Mouse (Mus musculus): ENCODE measurements around the gene Brca2. TPM values are rescaled to one million over a fixed set of nuclear protein-coding genes. Genes with fewer than 3 reads are reported as not detected.

The Brca2 gene
- total and polyA plus RNA-seq, 2 experiments from 2014 or later, result 9.4 to 10.7 TPM

DNA sequence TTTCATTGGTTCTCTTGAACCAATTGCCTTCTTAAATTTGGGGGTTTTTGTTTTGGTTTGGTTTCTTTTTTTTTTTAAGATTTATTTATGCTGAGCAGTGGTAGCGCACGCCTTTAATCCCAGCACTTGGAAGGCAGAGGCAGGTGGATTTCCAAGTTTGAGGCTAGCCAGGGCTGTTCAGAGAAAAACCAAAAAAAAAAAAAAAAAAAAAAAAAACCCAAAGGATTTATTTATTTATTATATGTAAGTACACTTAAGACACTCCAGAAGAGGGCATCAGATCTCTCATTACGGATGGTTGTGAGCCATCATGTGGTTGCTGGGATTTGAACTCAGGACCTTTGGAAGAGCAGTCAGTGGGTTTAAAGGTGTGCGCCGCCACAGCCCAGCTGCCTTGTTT, 38.4 kb downstream of the Brca2 start:
- no peak overlapping the region for H3K9ac ChIP-seq (replicated peaks; ENCODE audit: low read length, poor library complexity, severe bottlenecking)
- H3K27ac ChIP-seq (ENCODE audit: low read depth, low read length), result no peak overlapping the region
- ATAC-seq (ENCODE audit: low FRiP score) (no peak), DNase-seq (ENCODE audit: low spot score) (no peak)
- no peak for TF ChIP-seq CTCF (IDR thresholded peaks at IDR 0.05)
- no peak overlapping the region for H3K4me3 ChIP-seq (ENCODE audit: low read depth, low read length)
- H3K36me3 ChIP-seq (ENCODE audit: insufficient read depth, low read length), result peaks cover 9% of the 10 kb centered on the region; the same call in 1 of the 2 replicates
- H3K9me3 ChIP-seq (ENCODE audit: low read length), result no peaks in the 10 kb centered on the region
- no peaks in the 10 kb centered on the region for H3K4me1 ChIP-seq (ENCODE audit: insufficient read depth, low read length)
- no peaks in the 10 kb centered on the region for H3K27me3 ChIP-seq (ENCODE audit: insufficient read depth, low read length)
- WGBS, result 95% methylated on average over 5 of the region's 5 CpGs
- no peak overlapping the region for H3K4me2 ChIP-seq (ENCODE audit: low read depth, low read length, poor library complexity, severe bottlenecking)

GRCm38 (mm10) chr5:150561376-150561775, 38.9 kb downstream of the Brca2 start:
- H3K27me3 ChIP-seq (ENCODE audit: insufficient read depth, low read length), result no peaks in the 10 kb centered on the region
- no peak for DNase-seq (ENCODE audit: low spot score)

GRCm38 (mm10) chr5:150561783-150562182, 39.4 kb downstream of the Brca2 start:
- TF ChIP-seq CTCF (IDR thresholded peaks at IDR 0.05), result no peak
- Histone ChIP-seq H3K4me1 (ENCODE audit: insufficient read depth, low read length) (no peaks in the 10 kb centered on the region), H3K4me2 (ENCODE audit: low read depth, low read length, poor library complexity, severe bottlenecking) (no peak overlapping the region), H3K4me3 (ENCODE audit: low read depth, low read length) (no peak overlapping the region), H3K27me3 (ENCODE audit: insufficient read depth, low read length) (no peaks in the 10 kb centered on the region), H3K9me3 (ENCODE audit: low read length) (no peaks in the 10 kb centered on the region), H3K36me3 (ENCODE audit: insufficient read depth, low read length) (peaks cover 9% of the 10 kb centered on the region; the same call in 1 of the 2 replicates), H3K9ac (replicated peaks; ENCODE audit: low read length, poor library complexity, severe bottlenecking) (no peak overlapping the region), H3K27ac (ENCODE audit: low read depth, low read length) (no peak overlapping the region)
- DNase-seq (ENCODE audit: low spot score) (no peak), ATAC-seq (ENCODE audit: low FRiP score) (no peak)
- 92% methylated on average over 5 of the region's 5 CpGs for WGBS

More at GRCm38 (mm10) chr5:150561376-150561775, 38.9 kb downstream of the Brca2 start:
- Histone ChIP-seq H3K9me3 (ENCODE audit: low read length) (no peaks in the 10 kb centered on the region), H3K4me3 (ENCODE audit: low read depth, low read length) (no peak overlapping the region), H3K9ac (replicated peaks; ENCODE audit: low read length, poor library complexity, severe bottlenecking) (no peak overlapping the region), H3K36me3 (ENCODE audit: insufficient read depth, low read length) (peaks cover 9% of the 10 kb centered on the region; the same call in 1 of the 2 replicates), H3K4me2 (ENCODE audit: low read depth, low read length, poor library complexity, severe bottlenecking) (no peak overlapping the region), H3K27ac (ENCODE audit: low read depth, low read length) (no peak overlapping the region), H3K4me1 (ENCODE audit: insufficient read depth, low read length) (no peaks in the 10 kb centered on the region)
- ATAC-seq (ENCODE audit: low FRiP score), result no peak
- TF ChIP-seq CTCF (IDR thresholded peaks at IDR 0.05), result no peak

GRCm38 (mm10) chr5:150564426-150564825, 42.0 kb downstream of the Brca2 start:
- H3K9me3 ChIP-seq (ENCODE audit: low read length), result no peaks in the 10 kb centered on the region
- no peak overlapping the region for H3K9ac ChIP-seq (replicated peaks; ENCODE audit: low read length, poor library complexity, severe bottlenecking)
- no peaks in the 10 kb centered on the region for H3K27me3 ChIP-seq (ENCODE audit: insufficient read depth, low read length)
- H3K4me1 ChIP-seq (ENCODE audit: insufficient read depth, low read length), result no peaks in the 10 kb centered on the region
- H3K4me2 ChIP-seq (ENCODE audit: low read depth, low read length, poor library complexity, severe bottlenecking), result no peak overlapping the region
- DNase-seq (ENCODE audit: low spot score) (no peak), ATAC-seq (ENCODE audit: low FRiP score) (no peak)
- peaks cover 14% of the 10 kb centered on the region; the same call in 1 of the 2 replicates for H3K36me3 ChIP-seq (ENCODE audit: insufficient read depth, low read length)
- WGBS, result 94% methylated on average over 6 of the region's 6 CpGs
- no peak overlapping the region for H3K27ac ChIP-seq (ENCODE audit: low read depth, low read length)
- TF ChIP-seq CTCF (IDR thresholded peaks at IDR 0.05), result no peak
- no peak overlapping the region for H3K4me3 ChIP-seq (ENCODE audit: low read depth, low read length)

DNA sequence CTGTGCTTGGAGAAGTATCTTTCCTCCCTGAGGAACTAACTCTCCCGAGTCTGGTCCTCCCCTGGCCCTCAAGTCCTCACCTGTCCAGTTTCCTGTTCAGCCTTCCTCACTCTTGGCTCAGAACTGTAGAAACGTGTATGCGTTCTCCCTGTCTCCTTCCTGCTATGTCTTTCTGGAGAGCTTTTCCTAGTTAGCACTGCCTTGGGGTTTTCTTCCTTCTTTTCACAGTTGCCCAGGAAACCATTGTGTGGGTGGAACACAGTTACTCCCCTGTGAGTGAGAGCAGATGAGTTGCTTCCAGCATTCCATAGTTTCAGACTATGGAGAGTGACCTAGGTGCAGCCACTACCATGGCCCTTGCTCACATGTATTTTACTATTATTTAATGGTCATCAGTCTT, 43.8 kb downstream of the Brca2 start:
- DNase-seq (ENCODE audit: low spot score) (no peak), ATAC-seq (ENCODE audit: low FRiP score) (no peak)
- Histone ChIP-seq H3K9me3 (ENCODE audit: low read length) (no peaks in the 10 kb centered on the region), H3K36me3 (ENCODE audit: insufficient read depth, low read length) (0 out of 2 replicates have a peak, but pooled peaks cover 9% of the 10 kb centered on the region), H3K27ac (ENCODE audit: low read depth, low read length) (no peak overlapping the region), H3K4me3 (ENCODE audit: low read depth, low read length) (no peak overlapping the region), H3K27me3 (ENCODE audit: insufficient read depth, low read length) (no peaks in the 10 kb centered on the region), H3K4me2 (ENCODE audit: low read depth, low read length, poor library complexity, severe bottlenecking) (no peak overlapping the region), H3K9ac (replicated peaks; ENCODE audit: low read length, poor library complexity, severe bottlenecking) (no peak overlapping the region), H3K4me1 (ENCODE audit: insufficient read depth, low read length) (no peaks in the 10 kb centered on the region)
- 55% methylated on average over 3 of the region's 3 CpGs for WGBS
- no peak for TF ChIP-seq CTCF (IDR thresholded peaks at IDR 0.05)

GRCm38 (mm10) chr5:150566971-150567370, 44.5 kb downstream of the Brca2 start:
- Histone ChIP-seq H3K4me2 (ENCODE audit: low read depth, low read length, poor library complexity, severe bottlenecking) (no peak overlapping the region), H3K9me3 (ENCODE audit: low read length) (no peaks in the 10 kb centered on the region), H3K4me1 (ENCODE audit: insufficient read depth, low read length) (no peaks in the 10 kb centered on the region), H3K9ac (replicated peaks; ENCODE audit: low read length, poor library complexity, severe bottlenecking) (no peak overlapping the region), H3K4me3 (ENCODE audit: low read depth, low read length) (no peak overlapping the region), H3K27me3 (ENCODE audit: insufficient read depth, low read length) (no peaks in the 10 kb centered on the region), H3K36me3 (ENCODE audit: insufficient read depth, low read length) (0 out of 2 replicates have a peak, but pooled peaks cover 9% of the 10 kb centered on the region), H3K27ac (ENCODE audit: low read depth, low read length) (no peak overlapping the region)
- TF ChIP-seq CTCF (IDR thresholded peaks at IDR 0.05), result no peak
- ATAC-seq (ENCODE audit: low FRiP score) (no peak), DNase-seq (ENCODE audit: low spot score) (no peak)
- WGBS, result 91% methylated on average over 5 of the region's 5 CpGs

All from midbrain, postnatal 0 days (tissue).